Mouse (Mus musculus): ENCODE data around the gene Arl2. TPM values are rescaled to one million over a fixed set of nuclear protein-coding genes. Genes with fewer than 3 reads are reported as not detected.
A peak's percentile ranks its signal among the peaks of the same experiment; 100 is the strongest.

Gene Arl2
- total and polyA plus RNA-seq, 3 experiments: 47.2 to 111 TPM; not detected in 1

GRCm38 (mm10) chr19:6104476-6104875 is 36.9 kb downstream of the Arl2 start (continued):
- no peak for TF ChIP-seq UBTF (IDR thresholded peaks at IDR 0.05; ENCODE audit: borderline replicate concordance, insufficient read depth, low read depth, low read length)
- TF ChIP-seq CTCF (IDR thresholded peaks at IDR 0.05 in 2 of 3, conservative IDR thresholded peaks at IDR 0.05 in 1 of 3; ENCODE audit: control insufficient read depth in 1 of 3, insufficient read depth in 1 of 3, low read depth in 2 of 3, low read length in 3 of 3, poor library complexity in 1 of 3, severe bottlenecking in 1 of 3): no peak
- TF ChIP-seq CHD2 (IDR thresholded peaks at IDR 0.05; ENCODE audit: low read length): no peak
- TF ChIP-seq USF1 (IDR thresholded peaks at IDR 0.05; ENCODE audit: low read depth, low read length): no peak
- TF ChIP-seq GABPA (IDR thresholded peaks at IDR 0.05; ENCODE audit: low read depth, low read length): no peak; the same call in 1 of the 2 replicates
- no peak for TF ChIP-seq JUND (IDR thresholded peaks at IDR 0.05; ENCODE audit: low read depth, low read length)
- TF ChIP-seq ZNF384 (IDR thresholded peaks at IDR 0.05; ENCODE audit: low read depth, low read length): no peak
- TF ChIP-seq POLR2A (IDR thresholded peaks at IDR 0.05; ENCODE audit: control insufficient read depth in 1 of 2, insufficient read depth in 1 of 2, low read depth in 1 of 2, low read length in 2 of 2, poor library complexity in 1 of 2): no peak
- no peak for TF ChIP-seq NRF1 (IDR thresholded peaks at IDR 0.05; ENCODE audit: insufficient read depth, low read depth, low read length, poor library complexity, severe bottlenecking)
- no peak for TF ChIP-seq MYB (IDR thresholded peaks at IDR 0.05; ENCODE audit: low read depth, low read length)
- no peak for TF ChIP-seq RAD21 (IDR thresholded peaks at IDR 0.05; ENCODE audit: low read depth, low read length)
- no peak for TF ChIP-seq BHLHE40 (IDR thresholded peaks at IDR 0.05; ENCODE audit: borderline replicate concordance, low read depth, low read length)
- no peak for TF ChIP-seq KAT2A (conservative IDR thresholded peaks at IDR 0.05; ENCODE audit: low read depth, low read length)
- TF ChIP-seq USF2 (IDR thresholded peaks at IDR 0.05; ENCODE audit: borderline replicate concordance in 1 of 2, insufficient read depth in 1 of 2, low read depth in 1 of 2, low read length in 2 of 2): no peak

DNA sequence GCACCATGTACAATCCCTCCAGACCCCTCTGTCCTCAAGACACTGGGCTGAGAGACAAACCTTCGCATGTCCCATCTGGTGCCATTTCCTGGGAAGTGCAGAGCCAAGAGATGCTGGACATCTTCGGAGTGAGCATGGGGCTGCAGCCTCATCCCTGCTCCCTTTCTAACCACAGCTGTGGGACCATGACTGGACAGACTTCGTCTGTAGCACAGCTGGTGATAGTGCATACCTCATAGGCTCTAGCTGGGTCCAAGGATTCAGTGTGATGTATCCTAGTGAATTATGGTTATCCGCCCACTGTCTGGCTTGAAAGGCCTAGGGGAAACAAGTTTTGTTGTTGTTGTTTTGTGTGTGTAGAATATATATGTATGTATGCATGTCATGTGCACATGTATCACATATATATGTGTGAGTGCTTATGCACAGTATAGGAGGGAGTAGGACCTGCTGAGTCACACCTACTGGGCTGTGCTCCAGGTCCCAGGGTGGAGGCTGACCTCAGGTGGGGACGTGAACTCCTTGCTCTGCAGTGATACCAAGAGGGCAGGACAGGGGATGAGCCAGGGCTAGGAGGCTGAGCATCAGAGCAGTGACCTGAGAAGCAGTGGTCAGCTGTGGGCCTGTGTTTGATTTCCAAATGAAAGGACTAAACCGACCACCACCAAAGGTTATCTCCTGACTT is 39.0 kb downstream of the Arl2 start:
- DNase-seq (ENCODE audit: low read depth, low spot score): peak; percentile 69
- peaks cover 28 to 43% of the 10 kb centered on the region in 2 experiments for H3K4me1 ChIP-seq (ENCODE audit: control insufficient read depth in 1 of 2, insufficient read depth in 2 of 2, low read length in 2 of 2)

More for the DNA sequence above, 39.0 kb downstream of the Arl2 start:
- H3K79me2 ChIP-seq (ENCODE audit: control insufficient read depth, insufficient read depth, low read length, poor library complexity): no peaks in the 10 kb centered on the region
- no peaks in the 10 kb centered on the region for H3K9me3 ChIP-seq (replicated peaks; ENCODE audit: insufficient read depth, low read length)
- H3K27ac ChIP-seq (ENCODE audit: control insufficient read depth, low read depth, low read length): no peak overlapping the region
- peaks cover 0 to 39% of the 10 kb centered on the region in 2 experiments; a peak in 2 of 4 replicates for H3K36me3 ChIP-seq (ENCODE audit: control insufficient read depth in 1 of 2, insufficient read depth in 2 of 2, low read length in 2 of 2)
- H3K4me3 ChIP-seq (ENCODE audit: control insufficient read depth in 1 of 2, insufficient read depth in 1 of 2, low read depth in 2 of 2, low read length in 2 of 2): no peak overlapping the region
- TF ChIP-seq NRF1 (IDR thresholded peaks at IDR 0.05; ENCODE audit: insufficient read depth, low read depth, low read length, poor library complexity, severe bottlenecking) (no peak), EP300 (IDR thresholded peaks at IDR 0.05; ENCODE audit: low read depth in 1 of 2, low read length in 2 of 2) (peak; percentile 43 to 49; a peak in 3 of 4 replicates), E2F4 (IDR thresholded peaks at IDR 0.05; ENCODE audit: borderline replicate concordance, low read depth, low read length) (no peak), TCF12 (IDR thresholded peaks at IDR 0.05; ENCODE audit: low read depth, low read length) (0 out of 2 replicates have a peak, but pooled peaks have one; percentile 22), BHLHE40 (IDR thresholded peaks at IDR 0.05; ENCODE audit: borderline replicate concordance, low read depth, low read length) (no peak), ZKSCAN1 (IDR thresholded peaks at IDR 0.05; ENCODE audit: low read depth, low read length) (no peak), TBP (IDR thresholded peaks at IDR 0.05; ENCODE audit: low read depth, low read length) (no peak), ZC3H11A (IDR thresholded peaks at IDR 0.05; ENCODE audit: low read depth, low read length) (no peak), TAL1 (IDR thresholded peaks at IDR 0.05; ENCODE audit: low read length) (peak; percentile 36), ETS1 (IDR thresholded peaks at IDR 0.05; ENCODE audit: low read depth, low read length) (no peak), GABPA (IDR thresholded peaks at IDR 0.05; ENCODE audit: low read depth, low read length) (0 out of 2 replicates have a peak, but pooled peaks have one; percentile 33), MAFK (IDR thresholded peaks at IDR 0.05; ENCODE audit: borderline replicate concordance, low read depth, low read length) (no peak), HCFC1 (IDR thresholded peaks at IDR 0.05; ENCODE audit: low read depth, low read length) (no peak), UBTF (IDR thresholded peaks at IDR 0.05; ENCODE audit: borderline replicate concordance, insufficient read depth, low read depth, low read length) (no peak), CHD1 (IDR thresholded peaks at IDR 0.05; ENCODE audit: low read depth, low read length) (no peak)
- H3K9ac ChIP-seq (ENCODE audit: control insufficient read depth, low read depth, low read length, poor library complexity, severe bottlenecking): no peak overlapping the region
- no peaks in the 10 kb centered on the region for H3K27me3 ChIP-seq (ENCODE audit: control insufficient read depth in 1 of 2, insufficient read depth in 2 of 2, low read length in 2 of 2)
